Mouse (Mus musculus) cerebellum, adult 18-20 months (tissue): ENCODE results near the gene Agr3.

Experiments used
- DNase-seq, 2 experiments: peaks; one replicate each; pipeline ENCODE4 v3.0.0; 2021

The Agr3 gene

DNA sequence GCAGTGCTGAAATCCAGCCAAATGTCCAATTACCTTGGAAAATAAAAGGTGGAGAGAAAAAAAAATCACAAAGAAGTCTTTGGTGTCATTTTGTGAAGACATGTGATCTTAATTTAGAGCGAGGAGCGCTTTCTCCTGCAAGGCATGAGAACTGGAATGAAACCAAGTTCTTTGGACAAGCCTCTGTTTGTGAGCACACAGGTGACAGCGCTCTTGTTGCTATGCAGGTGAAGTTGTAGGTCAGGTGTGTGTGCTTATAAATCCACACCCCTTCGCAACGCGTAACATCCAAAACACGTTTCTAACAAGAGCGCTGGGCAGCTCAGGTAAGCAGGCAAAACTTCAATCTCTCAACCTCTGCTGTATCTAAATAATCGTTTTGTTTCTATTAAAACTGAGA lies at the start of gene Agr3:
Agr3 (plus strand) TSS at position 219 of the 400 bp plus-strand sequence.
- DNase-seq, result no peak

DNA sequence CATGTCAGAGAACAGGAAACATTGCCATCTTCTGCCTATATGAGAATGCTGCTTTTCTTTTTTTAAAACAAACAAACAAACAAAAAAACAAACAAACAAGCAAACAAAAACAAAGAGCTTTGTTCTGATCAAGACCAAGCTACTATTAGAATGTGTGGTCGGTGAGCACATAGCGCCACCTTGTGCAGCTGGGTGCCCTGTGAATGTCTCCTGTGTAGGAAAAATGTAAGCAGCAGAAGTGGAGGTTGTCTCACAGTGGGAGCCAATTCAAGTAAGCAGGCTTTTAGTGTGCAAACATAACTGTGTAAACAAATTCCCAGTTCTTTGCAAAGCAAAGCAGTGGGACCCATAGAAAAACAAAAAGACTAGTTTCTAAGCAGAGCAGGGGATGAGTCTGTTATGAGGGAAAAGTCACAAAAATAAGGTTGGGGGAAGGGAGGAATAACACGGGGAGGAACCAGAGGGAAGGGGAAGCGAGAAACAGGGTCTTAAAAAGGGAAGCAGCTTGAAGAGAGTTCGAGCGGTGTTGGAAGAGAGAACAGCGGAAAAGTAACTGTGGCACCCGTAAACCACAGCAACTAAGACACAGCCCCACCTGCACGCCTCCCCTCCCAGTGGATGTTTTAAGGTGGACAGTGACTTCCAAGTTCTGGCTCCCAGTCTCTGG lies 40.4 kb upstream of the Agr3 start:
- no peak for DNase-seq

DNA sequence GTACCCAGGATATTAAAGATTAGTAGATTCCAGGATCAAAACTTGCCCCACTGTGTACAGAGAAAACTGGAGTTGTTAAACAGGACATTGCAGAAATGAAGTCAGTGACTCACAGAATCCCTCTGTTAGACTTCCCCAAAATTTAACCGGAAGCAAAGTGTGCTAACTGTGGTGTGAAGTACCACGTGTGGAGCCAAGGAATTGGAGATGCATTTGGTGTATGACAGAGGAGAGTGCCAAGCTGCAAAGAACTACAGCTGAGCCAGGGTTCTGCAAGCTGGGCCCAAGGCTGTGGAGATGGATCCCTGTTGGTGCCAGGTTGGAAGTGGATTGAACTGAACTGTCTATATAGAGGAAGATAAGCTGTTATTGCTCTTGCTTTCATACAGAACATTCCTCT lies 36.0 kb upstream of the Agr3 start:
- no peak for DNase-seq

GRCm38 (mm10) chr12:35890756-35891155 lies 34.7 kb upstream of the Agr3 start:
- no peak for DNase-seq

- no peak for DNase-seq
Measured at GRCm38 (mm10) chr12:35894304-35894900, 31.0 kb upstream of the Agr3 start.

DNA sequence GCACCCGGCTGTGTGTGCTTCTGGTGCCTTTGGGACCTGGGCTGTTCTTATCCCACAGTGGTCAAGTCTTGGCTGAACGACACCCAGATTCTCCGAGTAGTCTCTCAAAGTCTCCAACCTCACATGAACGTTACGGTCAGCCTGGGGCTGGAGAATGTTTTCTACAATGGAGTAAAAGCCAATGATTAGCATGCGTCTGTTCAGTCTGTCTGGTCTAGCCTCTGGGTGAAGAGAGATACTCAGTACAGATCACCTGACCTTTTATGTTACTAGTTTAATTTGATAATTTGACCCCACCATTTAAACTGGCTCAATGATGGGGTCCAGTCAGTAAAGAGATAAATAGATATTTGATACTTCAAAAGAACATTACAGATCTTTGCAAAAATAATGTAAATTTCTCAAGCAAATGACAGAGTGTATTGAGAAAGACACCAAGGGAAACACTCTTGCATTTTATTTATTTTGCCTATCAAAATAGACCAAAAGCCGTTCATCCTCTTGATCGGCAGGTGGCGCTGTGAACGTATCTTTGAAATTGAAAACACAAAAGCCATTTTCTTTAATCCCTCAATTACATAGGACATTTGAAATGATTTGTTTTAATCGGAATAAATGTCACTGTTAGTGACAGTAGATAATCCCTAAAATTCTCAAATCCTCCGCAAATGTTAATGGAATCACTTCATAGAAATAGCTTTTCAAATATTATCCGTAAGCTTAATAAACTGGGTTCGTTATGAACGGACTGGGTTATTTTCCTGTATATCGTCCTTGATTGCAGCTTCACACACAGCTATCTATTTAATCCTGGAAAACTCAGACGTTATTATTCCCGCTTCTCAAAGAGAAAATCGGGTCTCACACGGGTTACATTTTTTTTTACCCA lies 29.3 kb upstream of the Agr3 start:
- peak; percentile 54 to 78 for DNase-seq

- DNase-seq, result peak in 1 of 2 experiments; percentile 5
Measured at GRCm38 (mm10) chr12:35896764-35897282, 28.6 kb upstream of the Agr3 start.

DNA sequence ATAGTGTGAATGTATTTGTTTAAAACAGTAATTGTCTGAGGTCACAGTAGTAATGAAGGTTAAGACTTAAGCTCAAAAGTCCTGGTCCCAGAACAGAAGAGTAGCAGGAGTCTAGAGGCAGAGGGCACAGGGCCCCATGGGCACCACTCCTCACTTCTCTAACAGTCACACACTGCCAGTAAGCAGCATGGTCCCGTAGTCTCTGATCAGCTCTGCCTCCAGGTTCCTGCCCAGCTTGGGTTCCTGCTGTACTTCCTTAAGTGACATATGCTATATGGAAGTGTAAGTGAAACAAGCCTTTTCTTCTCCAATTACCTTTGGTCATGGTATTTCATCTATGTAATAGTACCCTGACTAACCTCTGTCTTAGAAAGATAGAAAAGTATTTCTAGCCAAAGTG lies 14.8 kb upstream of the Agr3 start:
- DNase-seq, result no peak

- DNase-seq, result no peak
Measured at GRCm38 (mm10) chr12:35915813-35916212, 9.6 kb upstream of the Agr3 start.

DNA sequence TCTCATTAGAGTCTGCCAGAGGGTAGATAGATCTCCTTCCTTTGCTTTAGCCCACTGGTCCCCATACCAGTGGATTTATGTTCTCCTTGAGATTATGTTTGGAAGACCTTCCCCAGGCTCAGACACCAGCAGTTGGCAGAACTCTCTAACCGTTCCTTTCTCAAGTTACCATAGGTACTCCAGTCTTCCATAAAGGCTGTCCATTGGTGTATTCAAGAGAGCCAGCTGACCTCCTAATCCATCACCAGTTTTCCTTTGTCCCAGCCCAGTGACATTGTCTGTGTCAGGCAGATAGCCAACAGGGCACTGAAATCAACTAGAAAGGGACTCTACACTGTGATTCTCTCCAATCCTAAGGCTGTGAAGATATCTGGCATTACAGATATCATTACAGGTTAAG lies 9.0 kb upstream of the Agr3 start:
- no peak for DNase-seq

GRCm38 (mm10) chr12:35918031-35918430 lies 7.4 kb upstream of the Agr3 start:
- no peak for DNase-seq

GRCm38 (mm10) chr12:35927804-35928203 lies 2.4 kb downstream of the Agr3 start:
- DNase-seq, result no peak

DNA sequence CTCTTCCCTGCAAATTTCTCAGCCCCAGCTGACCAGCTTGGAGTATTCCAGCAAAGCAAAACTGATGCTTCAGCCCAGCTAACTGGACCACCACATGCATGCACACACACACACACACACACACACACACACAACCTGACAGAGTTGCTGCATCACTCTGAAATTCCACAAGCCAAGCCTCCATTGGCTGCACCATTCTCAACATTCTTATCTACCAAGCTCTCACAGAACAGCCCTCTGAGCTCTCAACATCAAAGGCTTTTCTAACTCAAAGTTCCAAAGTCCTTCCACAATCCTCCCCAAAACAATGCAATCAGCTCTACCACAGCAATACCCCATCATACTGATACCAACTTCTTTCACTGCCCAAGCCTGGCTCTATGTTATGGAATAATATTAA lies 7.4 kb downstream of the Agr3 start:
- DNase-seq, result no peak

DNA sequence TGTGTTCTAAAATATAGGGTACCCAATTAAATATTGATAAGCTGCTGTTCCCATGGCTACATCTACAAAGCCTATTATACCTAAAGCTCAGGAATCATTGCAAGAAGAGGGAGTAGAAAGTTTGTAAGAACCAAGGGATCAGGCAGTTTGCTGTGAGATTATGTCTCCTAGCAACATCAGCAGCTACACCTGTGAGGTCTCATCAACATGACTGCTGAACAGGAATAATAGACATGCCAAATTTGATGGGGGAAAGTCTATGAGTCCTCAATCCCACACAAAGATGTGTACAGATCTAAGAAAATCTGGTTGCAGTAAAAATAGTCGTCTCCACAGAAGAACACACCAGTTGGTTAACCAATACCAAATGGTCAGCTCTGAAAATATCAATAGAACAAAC lies 26.3 kb downstream of the Agr3 start:
- DNase-seq, result no peak

DNA sequence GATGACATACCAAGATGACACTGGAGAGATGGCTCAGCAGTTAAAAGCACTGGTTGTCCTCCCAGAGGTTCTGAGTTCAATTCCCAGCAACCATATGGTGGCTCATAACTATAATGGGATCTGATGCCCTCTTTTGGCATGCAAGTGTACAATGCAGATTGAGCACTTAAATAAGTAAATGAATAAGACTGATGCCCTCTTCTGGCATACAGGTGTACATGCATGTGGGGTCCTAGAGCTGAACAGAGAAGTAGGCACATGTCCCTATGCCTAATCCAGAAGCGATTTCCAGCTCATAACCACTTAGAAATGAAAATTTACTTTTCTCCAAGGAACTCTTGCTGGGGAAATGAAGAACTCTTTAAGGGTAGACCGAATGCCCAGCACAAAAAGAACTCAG lies 31.8 kb downstream of the Agr3 start:
- DNase-seq, result no peak

DNA sequence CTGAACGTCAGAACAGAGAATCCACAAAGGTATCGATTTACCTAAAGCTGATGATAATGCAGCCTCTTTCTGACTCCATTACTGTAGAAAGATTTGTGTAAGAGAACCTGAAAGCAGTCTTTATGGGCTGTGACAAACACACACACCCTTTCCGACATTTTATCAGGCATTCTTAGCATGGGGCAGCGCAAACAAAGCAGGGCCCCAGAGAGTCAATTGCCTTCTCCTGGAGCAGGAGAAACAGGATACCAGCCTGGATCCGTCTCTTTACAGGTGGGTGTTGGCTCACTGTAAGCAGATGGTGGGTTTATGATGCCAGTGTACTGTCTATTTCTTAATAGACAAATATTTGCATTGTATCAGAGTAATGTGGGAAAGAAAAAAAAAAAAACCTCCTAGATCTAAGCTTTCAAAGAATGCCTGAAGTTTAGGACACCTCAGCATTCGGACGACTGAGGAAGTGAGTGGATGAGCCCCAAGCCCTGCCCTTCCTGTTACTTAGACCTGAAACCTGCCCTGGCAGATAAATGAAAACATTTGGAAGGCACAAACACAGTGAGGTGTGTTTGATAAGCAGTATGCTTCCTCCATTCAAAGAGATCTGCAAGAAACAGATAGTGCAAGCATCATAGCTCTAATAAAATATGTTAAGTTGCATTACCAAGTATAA lies 40.8 kb downstream of the Agr3 start:
- DNase-seq, result no peak

- DNase-seq, result no peak
Measured at GRCm38 (mm10) chr12:35966768-35967141, 41.3 kb downstream of the Agr3 start.

GRCm38 (mm10) chr12:35975898-35976297 lies 50.5 kb downstream of the Agr3 start:
- DNase-seq, result no peak

- DNase-seq, result no peak
Measured at GRCm38 (mm10) chr12:35977633-35978246, 52.3 kb downstream of the Agr3 start.

GRCm38 (mm10) chr12:35979625-35980024 lies 54.2 kb downstream of the Agr3 start:
- no peak for DNase-seq

DNA sequence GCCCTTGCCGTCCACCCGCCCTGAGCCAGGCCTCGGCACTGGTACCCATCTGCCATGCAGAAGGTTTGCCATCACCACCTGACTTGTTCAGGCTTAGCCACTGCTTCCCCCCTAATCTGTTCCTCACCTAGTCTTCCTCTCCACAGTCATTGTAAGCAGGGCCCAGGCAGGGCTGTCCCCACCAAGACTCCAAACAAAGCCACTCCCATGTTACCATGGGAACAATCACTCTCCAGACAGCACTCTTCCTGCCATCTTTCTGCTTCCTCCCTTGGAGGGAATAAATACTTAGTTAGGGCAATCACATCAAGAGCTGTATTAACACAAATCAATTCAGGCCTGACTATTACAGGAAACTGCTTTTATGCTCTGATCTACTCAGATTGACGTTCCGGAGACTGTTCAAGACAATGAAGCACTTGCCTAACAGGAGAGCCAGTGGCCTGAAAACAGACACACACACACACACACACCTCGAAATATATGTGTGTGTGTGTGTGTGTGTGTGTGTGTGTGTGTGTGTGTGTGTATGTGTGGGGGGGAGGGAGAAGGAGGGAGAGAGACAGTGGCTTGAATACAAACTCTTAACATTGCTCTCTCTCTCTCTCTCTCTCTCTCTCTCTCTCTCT lies 56.4 kb downstream of the Agr3 start:
- no peak for DNase-seq

- no peak for DNase-seq
Measured at GRCm38 (mm10) chr12:35983472-35983871, 58.1 kb downstream of the Agr3 start.
